Mouse (Mus musculus) layer of hippocampus, adult 9-11 months (tissue): ENCODE results near the gene Fibcd1.

Source experiments
- DNase-seq: peaks from one replicate; pipeline ENCODE4 v3.0.0; 2022

The Fibcd1 gene

DNA sequence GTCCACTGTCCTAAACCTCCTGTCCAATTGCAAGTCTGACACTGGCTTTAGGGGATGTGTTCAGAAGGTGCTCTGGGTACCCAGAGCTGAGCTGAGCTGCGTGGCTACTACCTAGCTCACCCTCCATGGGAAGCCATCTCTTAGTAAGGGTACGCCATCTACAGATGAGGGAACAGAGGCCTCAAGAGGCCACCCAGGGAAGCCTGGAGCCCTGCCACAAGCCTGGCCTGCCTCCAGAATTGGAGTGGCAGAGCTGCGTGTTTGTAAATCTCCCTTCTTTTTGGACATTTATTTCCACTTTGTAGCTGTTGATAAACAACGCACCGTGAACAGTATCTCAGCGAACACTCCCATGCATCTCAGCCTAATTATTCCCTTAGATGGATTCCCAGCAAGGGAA, 11.4 kb upstream of the Fibcd1 start:
- no peak for DNase-seq

- DNase-seq = no peak
Measured at GRCm38 (mm10) chr2:31855991-31856390, 10.2 kb upstream of the Fibcd1 start.

DNA sequence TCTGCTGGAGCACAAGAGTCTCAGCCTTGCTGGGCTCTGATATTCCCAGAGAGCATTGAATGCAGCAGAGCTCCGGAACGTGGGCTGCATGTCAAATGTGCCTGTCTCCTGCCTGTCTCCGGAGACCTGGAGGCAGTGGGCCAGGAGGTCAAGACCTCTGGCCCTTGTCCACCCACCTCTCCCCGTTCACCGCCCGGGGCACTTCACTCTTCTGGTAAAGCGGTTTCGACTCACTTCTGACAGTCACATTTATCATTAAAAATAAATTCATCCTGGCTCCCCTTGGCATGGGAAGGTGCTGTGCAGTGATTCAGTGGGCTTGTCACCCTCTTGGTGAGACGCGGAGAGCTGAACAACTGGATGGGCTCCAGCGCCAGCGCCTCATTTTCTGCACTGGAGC, 4.3 kb upstream of the Fibcd1 start:
- DNase-seq = no peak

GRCm38 (mm10) chr2:31847908-31848307, 2.1 kb upstream of the Fibcd1 start:
- DNase-seq = no peak

- no peak for DNase-seq
Measured at GRCm38 (mm10) chr2:31846692-31847660, 1.2 kb upstream of the Fibcd1 start.

DNA sequence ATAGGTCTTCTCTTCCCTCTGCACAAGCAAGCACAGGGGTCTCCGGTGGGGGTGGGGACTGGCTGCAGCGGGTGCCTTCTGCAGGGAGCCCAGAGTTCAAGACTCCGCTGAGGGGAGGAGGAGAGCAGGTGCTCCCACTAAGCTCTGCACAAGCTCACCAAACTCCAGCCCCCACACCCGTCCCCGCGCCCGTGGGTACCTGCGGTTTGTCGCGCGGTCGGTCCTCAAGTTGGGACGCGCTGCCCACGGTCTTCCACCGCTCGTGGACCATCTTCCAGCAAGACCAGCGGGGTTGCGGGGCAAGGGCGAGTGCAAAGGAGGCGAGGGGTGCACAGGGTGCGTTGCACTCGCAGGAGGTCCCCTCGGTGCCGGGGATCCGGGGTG, 301 bp downstream of the Fibcd1 start:
- no peak for DNase-seq

GRCm38 (mm10) chr2:31844729-31845136, 1.1 kb downstream of the Fibcd1 start:
- DNase-seq = no peak

GRCm38 (mm10) chr2:31838868-31839267, 6.9 kb downstream of the Fibcd1 start:
- DNase-seq = no peak

DNA sequence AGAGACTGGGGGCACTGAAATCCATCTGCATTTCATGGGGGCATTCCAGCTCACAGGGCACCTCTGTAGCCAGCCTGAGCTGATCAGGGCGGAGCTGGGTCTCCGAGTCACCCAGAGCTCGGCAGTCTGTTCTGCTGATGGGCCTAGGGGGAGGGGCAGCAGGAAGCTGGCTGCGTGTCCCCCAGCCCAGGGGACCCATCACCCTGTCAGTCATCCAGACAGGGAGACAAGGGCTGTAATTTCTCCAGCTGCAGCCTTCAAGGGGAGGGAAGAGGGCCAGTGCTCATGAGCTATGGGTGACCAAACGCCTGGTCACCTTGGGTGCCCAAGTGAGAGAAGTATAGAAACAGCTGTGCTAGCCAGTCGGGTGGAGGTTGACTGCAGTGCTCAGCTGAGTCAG, 8.8 kb downstream of the Fibcd1 start:
- no peak for DNase-seq

DNA sequence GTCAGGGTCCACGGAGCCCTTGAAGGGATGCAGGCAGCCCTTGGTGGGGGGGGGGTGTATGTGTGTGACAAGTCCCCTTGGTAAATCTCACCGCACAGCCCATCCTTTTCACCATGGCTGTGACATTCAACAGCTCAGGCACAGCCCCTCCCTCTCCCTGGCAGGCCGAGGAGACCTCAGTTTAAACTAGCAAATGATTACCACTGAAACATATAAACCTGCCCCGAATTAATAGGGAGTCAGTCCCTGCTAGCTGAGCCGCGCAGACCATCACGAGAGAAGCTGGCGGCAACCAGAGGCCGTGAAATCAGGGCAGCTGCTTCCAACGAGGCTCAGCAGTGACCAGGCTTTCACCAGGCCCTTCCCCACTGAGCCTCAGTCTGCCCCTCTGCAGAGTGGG, 9.7 kb downstream of the Fibcd1 start:
- no peak for DNase-seq

DNA sequence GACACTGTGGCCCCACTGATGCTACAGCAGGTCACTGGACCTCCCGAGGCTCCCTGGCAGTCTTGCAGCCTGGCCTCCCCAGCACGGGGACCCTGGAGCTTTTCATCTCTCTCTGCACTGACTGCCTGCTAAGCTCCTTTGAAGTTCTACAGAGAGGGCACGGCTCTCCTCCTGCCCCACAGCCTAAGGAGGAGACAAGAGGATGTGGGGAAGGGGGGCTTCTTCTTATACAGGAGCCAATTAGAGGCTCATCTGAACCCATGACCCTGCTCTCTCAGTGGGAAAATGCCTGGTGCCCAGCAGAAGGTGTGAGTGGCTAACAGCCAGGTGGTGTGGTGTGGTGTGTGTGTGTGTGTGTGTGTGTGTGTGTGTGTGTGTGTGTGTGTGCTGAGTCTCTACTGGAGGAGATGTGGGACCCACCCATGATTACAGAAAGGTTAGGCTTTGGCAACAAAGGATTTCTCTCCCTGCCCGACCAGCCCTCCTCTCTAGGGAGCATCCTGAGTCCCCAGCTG, 17.4 kb downstream of the Fibcd1 start:
- no peak for DNase-seq

GRCm38 (mm10) chr2:31827877-31828276, 17.9 kb downstream of the Fibcd1 start:
- peak; percentile 80 for DNase-seq

- peak; percentile 54 for DNase-seq
Measured at GRCm38 (mm10) chr2:31826094-31827085, 19.4 kb downstream of the Fibcd1 start.

- DNase-seq = no peak
Measured at GRCm38 (mm10) chr2:31825469-31825911, 20.3 kb downstream of the Fibcd1 start.

- peak; percentile 69 for DNase-seq
Measured at GRCm38 (mm10) chr2:31823933-31824730, 21.7 kb downstream of the Fibcd1 start.

- DNase-seq = peak; percentile 92
Measured at GRCm38 (mm10) chr2:31822524-31823371, 23.1 kb downstream of the Fibcd1 start.

GRCm38 (mm10) chr2:31815367-31815766, 30.4 kb downstream of the Fibcd1 start:
- peak; percentile 65 for DNase-seq

- DNase-seq = peak; percentile 40
Measured at GRCm38 (mm10) chr2:31814699-31815098, 31.1 kb downstream of the Fibcd1 start.

DNA sequence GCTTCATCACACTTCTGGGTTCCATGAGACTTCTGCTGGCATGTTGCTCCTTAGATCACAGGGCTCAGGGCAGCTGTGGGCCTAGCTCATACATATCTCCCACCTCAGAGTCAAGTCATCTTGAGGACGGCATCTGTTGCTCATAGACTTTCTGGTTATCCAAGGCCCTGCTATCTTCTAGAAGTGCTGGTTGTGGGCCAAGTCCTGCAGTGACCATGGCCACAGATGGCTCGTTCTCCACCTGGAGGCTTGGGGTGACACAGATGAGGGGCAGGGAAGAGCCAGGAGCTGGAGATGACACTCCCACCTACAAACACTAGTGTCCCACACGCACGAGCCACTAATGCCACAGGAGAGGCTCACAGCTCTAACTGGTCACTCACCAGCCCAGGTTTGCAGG, 32.2 kb downstream of the Fibcd1 start:
- DNase-seq = no peak

DNA sequence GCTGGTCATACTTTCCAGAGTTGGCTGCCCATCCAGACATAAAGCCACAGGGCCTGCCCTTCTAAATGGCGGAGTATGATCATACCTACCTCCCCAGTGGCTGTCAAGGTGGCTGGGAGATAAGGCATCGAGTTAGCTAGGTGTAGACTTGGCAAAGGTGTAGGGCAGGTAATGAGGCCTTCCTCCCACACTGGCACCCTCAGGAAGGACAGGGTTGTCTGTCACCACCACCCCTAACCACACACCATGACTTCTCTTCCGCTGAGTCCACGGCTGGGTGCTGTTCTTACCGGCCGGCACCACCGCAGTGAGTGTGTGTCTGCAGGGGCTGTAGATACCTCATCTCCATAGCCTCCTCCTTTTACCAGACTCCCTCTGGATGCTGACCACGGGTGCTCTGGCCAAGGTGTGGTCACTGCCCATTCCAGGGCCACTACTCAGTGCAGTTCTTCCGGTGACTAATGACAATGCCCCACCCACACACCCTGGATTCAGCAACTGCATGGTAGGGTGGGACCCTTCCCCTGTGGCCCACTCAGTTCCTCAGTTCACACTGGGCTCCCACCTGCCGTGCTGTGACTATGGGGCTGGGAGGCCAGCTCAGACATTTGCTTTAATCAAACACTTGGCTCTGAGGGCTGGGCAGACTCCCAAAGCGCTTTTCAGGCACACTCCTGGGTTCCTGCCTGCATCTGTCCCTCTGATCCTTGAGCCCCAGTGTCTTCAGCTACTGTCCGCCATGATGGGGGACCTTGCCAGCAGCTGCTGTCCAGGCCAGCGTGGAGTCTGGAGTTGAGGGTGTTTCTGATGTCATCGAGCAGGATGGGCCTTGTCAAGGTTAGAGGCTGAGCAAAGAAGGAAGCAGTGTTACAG, 34.5 kb downstream of the Fibcd1 start:
- no peak for DNase-seq
